Mouse (Mus musculus): ENCODE measurements around the gene Smpd4.
A peak's percentile ranks its signal among the peaks of the same experiment; 100 is the strongest.

The Smpd4 gene

GRCm38 (mm10) chr16:17639081-17639480, 19.9 kb downstream of the Smpd4 start:
- no peak for DNase-seq

- DNase-seq: no peak
Observed at GRCm38 (mm10) chr16:17639951-17640350, 20.8 kb downstream of the Smpd4 start.

GRCm38 (mm10) chr16:17640706-17641105, 21.6 kb downstream of the Smpd4 start:
- no peak for DNase-seq

GRCm38 (mm10) chr16:17641301-17641700, 22.1 kb downstream of the Smpd4 start:
- no peak for DNase-seq

GRCm38 (mm10) chr16:17642311-17642710, 23.2 kb downstream of the Smpd4 start:
- DNase-seq: no peak

GRCm38 (mm10) chr16:17643437-17643990, 24.4 kb downstream of the Smpd4 start:
- no peak for DNase-seq

- peak; percentile 80 for DNase-seq
Observed at GRCm38 (mm10) chr16:17646310-17647114, 27.4 kb downstream of the Smpd4 start, which contains the start of gene Ccdc74a. TSS of gene Ccdc74a (plus strand) at chr16:17646470.

GRCm38 (mm10) chr16:17647156-17647555, 28.0 kb downstream of the Smpd4 start:
- DNase-seq: no peak

GRCm38 (mm10) chr16:17647566-17648340, 28.6 kb downstream of the Smpd4 start:
- DNase-seq: no peak

- no peak for DNase-seq
Observed at GRCm38 (mm10) chr16:17649925-17650605, 30.9 kb downstream of the Smpd4 start.

- no peak for DNase-seq
Observed at GRCm38 (mm10) chr16:17650711-17651110, 31.6 kb downstream of the Smpd4 start.

GRCm38 (mm10) chr16:17652607-17653006, 33.5 kb downstream of the Smpd4 start:
- DNase-seq: no peak

GRCm38 (mm10) chr16:17653601-17654000, 34.4 kb downstream of the Smpd4 start:
- DNase-seq: no peak

- DNase-seq: no peak
Observed at GRCm38 (mm10) chr16:17654188-17654795, 35.1 kb downstream of the Smpd4 start.

- DNase-seq: no peak
Observed at GRCm38 (mm10) chr16:17656212-17656871, 37.2 kb downstream of the Smpd4 start.

- no peak for DNase-seq
Observed at GRCm38 (mm10) chr16:17665568-17665967, 46.4 kb downstream of the Smpd4 start.

- no peak for DNase-seq
Observed at GRCm38 (mm10) chr16:17669886-17670285, 50.7 kb downstream of the Smpd4 start.
